ENCODE assay signal across 16 mouse cellular contexts in the genomic region with DNA sequence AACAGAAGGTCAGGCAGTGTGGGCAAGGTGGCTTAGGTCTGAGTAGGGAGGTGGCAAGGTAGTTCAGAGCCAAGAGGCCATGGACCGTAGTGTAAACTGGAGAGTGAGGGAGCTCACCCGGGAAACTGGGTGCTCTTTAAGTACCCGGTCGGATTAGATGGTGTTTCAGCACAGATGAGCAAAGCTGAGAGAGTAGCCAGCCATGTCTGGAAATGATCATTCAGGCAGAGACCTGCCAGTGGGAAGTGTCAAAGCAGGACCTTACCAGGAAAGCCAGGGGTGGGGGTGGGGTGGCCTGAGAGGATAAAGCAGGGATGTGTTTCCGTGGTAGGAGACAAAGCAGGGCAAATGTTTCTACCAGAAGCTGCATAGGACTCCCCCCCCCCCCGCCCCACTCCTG.
DNase-seq lines count a peak whose midpoint lies in the region.
"Had no signal": no experiment of that assay in that cellular context is flagged by ENCODE, and none has a peak within 500 bp of the region (broad histone marks: within the 10 kb centered on the region; RNA-seq: fewer than 3 reads in every experiment).

No protein-coding gene starts in this region.

- peak overlapping the region; percentile 67 for H3K27ac ChIP-seq in heart, embryonic 10.5 days
- peak overlapping the region; percentile 55 for H3K27ac ChIP-seq in embryonic facial prominence, embryonic 10.5 days (replicated peaks)
- peak overlapping the region; percentile 61; the same call in 1 of the 2 replicates for H3K27ac ChIP-seq in limb, embryonic 10.5 days
- H3K27ac ChIP-seq: embryonic facial prominence, embryonic 13.5 days; forebrain, embryonic 12.5 days; hindbrain, embryonic 15.5 days had no signal

- no peak for DNase-seq in heart, embryonic 10.5 days (ENCODE audit: low spot score)
- DNase-seq in heart, postnatal 14 days, result no peak
- DNase-seq in embryonic facial prominence, embryonic 10.5 days (ENCODE audit: low spot score), result peak; percentile 46
- DNase-seq in limb, embryonic 10.5 days (ENCODE audit: low spot score), result no peak
- DNase-seq in left cerebral cortex, adult 11 months (ENCODE audit: low spot score), result no peak
- DNase-seq in layer of hippocampus, adult 9-11 months, result no peak
- DNase-seq: adrenal gland, adult 8-10 months; adrenal gland, postnatal 36 days; cerebellum, adult 2 months; cerebellum, postnatal 10 days; gastrocnemius, postnatal 14 days; heart, postnatal 10 days had no signal

- no peaks in the 10 kb centered on the region for H3K9me3 ChIP-seq in heart, embryonic 10.5 days
- H3K9me3 ChIP-seq in embryonic facial prominence, embryonic 10.5 days, result no peaks in the 10 kb centered on the region
- H3K9me3 ChIP-seq in limb, embryonic 10.5 days (replicated peaks), result no peaks in the 10 kb centered on the region
- H3K9me3 ChIP-seq: embryonic facial prominence, embryonic 13.5 days; forebrain, embryonic 12.5 days; hindbrain, embryonic 15.5 days had no signal

- intact Hi-C loops in heart, postnatal 14 days (cut with DNase I), result no loop called here

- WGBS in heart, embryonic 10.5 days, result 33% methylated on average over 6 of the region's 6 CpGs
- WGBS in embryonic facial prominence, embryonic 10.5 days, result 53% methylated on average over 6 of the region's 6 CpGs
- 31% methylated on average over 6 of the region's 6 CpGs for WGBS in limb, embryonic 10.5 days

- no peaks in the 10 kb centered on the region for H3K27me3 ChIP-seq in heart, embryonic 10.5 days (ENCODE audit: insufficient read depth, poor library complexity, severe bottlenecking)
- H3K27me3 ChIP-seq in embryonic facial prominence, embryonic 10.5 days (replicated peaks; ENCODE audit: low read depth, poor library complexity, severe bottlenecking), result no peaks in the 10 kb centered on the region
- no peaks in the 10 kb centered on the region for H3K27me3 ChIP-seq in limb, embryonic 10.5 days (ENCODE audit: low read depth, poor library complexity, severe bottlenecking)
- H3K27me3 ChIP-seq: CH12.LX; embryonic facial prominence, embryonic 13.5 days; hindbrain, embryonic 15.5 days had no signal

- peaks cover 43% of the 10 kb centered on the region for H3K4me1 ChIP-seq in heart, embryonic 10.5 days
- peaks cover 21% of the 10 kb centered on the region for H3K4me1 ChIP-seq in embryonic facial prominence, embryonic 10.5 days
- H3K4me1 ChIP-seq in limb, embryonic 10.5 days, result peaks cover 26% of the 10 kb centered on the region
- H3K4me1 ChIP-seq: forebrain, embryonic 12.5 days; hindbrain, embryonic 15.5 days had no signal

- no peaks in the 10 kb centered on the region for H3K36me3 ChIP-seq in heart, embryonic 10.5 days
- no peaks in the 10 kb centered on the region for H3K36me3 ChIP-seq in embryonic facial prominence, embryonic 10.5 days (replicated peaks)
- H3K36me3 ChIP-seq in limb, embryonic 10.5 days, result no peaks in the 10 kb centered on the region
- H3K36me3 ChIP-seq: embryonic facial prominence, embryonic 13.5 days; forebrain, embryonic 12.5 days; hindbrain, embryonic 15.5 days had no signal

- H3K4me3 ChIP-seq in heart, embryonic 10.5 days, result no peak overlapping the region
- H3K4me3 ChIP-seq in embryonic facial prominence, embryonic 10.5 days, result no peak overlapping the region
- H3K4me3 ChIP-seq in limb, embryonic 10.5 days, result no peak overlapping the region
- H3K4me3 ChIP-seq: embryonic facial prominence, embryonic 13.5 days; forebrain, embryonic 12.5 days; hindbrain, embryonic 15.5 days had no signal
